Mouse (Mus musculus) kidney, adult 2 months (tissue): ENCODE measurements around the gene Tmco5. TPM values are rescaled to one million over a fixed set of nuclear protein-coding genes. Genes with fewer than 3 reads are reported as not detected.

Source experiments
- DNase-seq: peaks from one replicate; pipeline ENCODE4 v3.0.0; 2021
- H3K27ac ChIP-seq: fragments of 200-500 bp; 2 replicates; pipeline ENCODE4 v1.5.1; 2012; ENCODE audit warnings: low read depth, low read length, control low read depth, inconsistent platforms; ENCODE audit not compliant: insufficient read depth
- H3K27me3 ChIP-seq: fragments of 200-500 bp; replicated peaks from 2 replicates; pipeline ENCODE4 v1.6.1; 2012; ENCODE audit warnings: mild to moderate bottlenecking, moderate library complexity, low read length, inconsistent platforms; ENCODE audit not compliant: control insufficient read depth, insufficient read depth
- H3K36me3 ChIP-seq: fragments of 200-500 bp; 2 replicates; pipeline ENCODE4 v1.6.1; 2012; ENCODE audit warnings: mild to moderate bottlenecking, moderate library complexity, low read length, inconsistent platforms; ENCODE audit not compliant: control insufficient read depth, insufficient read depth
- H3K4me1 ChIP-seq: fragments of 200-500 bp; 2 replicates; pipeline ENCODE4 v1.6.1; 2011; ENCODE audit warnings: low read length; ENCODE audit not compliant: control insufficient read depth, insufficient read depth
- H3K4me3 ChIP-seq: fragments of 200-500 bp; 2 replicates; pipeline ENCODE4 v1.5.1; 2011; ENCODE audit warnings: mild to moderate bottlenecking, low read depth, low read length, control low read depth; ENCODE audit not compliant: insufficient read depth
- CTCF ChIP-seq: fragments of 200-500 bp; conservative IDR thresholded peaks from 2 replicates; pipeline ENCODE4 v1.5.1; 2011; ENCODE audit warnings: low read depth, mild to moderate bottlenecking, control low read depth, low read length, moderate library complexity, mixed read lengths; ENCODE audit not compliant: insufficient read depth, insufficient read length
- POLR2A ChIP-seq: fragments of 200-500 bp; IDR thresholded peaks from one replicate; pipeline ENCODE4 v1.6.1; 2011; ENCODE audit warnings: low read depth, low read length, control low read depth
- WGBS: fragments of 180-500 bp; shearing (Covaris S2); methylation state at CpG from one replicate; pipeline ENCODE4 v1.1.7; 2018; 5-methylcytosine and 5-hydroxymethylcytosine counted together
- polyA plus RNA-seq: library from polyadenylated mRNA; depleted of rRNA; stranded (reverse); fragments of >200 nt; gene quantifications from 2 replicates; pipeline ENCODE4 v1.2.3, GENCODE M21; 2012; rRNA removed

The Tmco5 gene
- polyA plus RNA-seq: 0.38 TPM in 1 of 2 replicates, not detected in the other

DNA sequence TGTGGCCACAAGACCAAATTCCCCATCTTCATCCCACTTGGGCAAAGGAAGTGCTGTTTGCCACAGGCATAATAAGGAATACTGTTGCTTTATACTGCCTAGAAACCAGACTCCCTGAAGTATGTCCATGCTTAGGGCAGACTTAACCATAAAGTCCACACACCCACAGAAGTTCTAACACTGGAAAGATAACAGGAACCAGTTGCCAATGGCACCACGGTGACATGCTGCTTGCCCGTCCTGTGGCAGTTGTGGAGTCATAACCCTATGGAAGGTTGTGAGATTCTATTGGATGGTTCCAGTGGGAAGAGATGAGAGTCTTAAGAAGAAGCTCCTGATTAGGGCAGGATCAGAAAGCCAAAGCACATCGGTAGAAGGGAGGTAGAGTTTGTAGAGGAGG lies at the start of gene Tmco5:
TSS of gene Tmco5 (plus strand) at position 301 of the 400 bp plus-strand sequence.
- Histone ChIP-seq H3K36me3 (no peaks in the 10 kb centered on the region), H3K4me1 (no peaks in the 10 kb centered on the region), H3K27me3 (no peaks in the 10 kb centered on the region), H3K27ac (no peak within 1 kb of the TSS), H3K4me3 (no peak within 1 kb of the TSS)
- TF ChIP-seq CTCF: no peak
- DNase-seq: no peak
- WGBS: 92% methylated on average over 3 of the region's 3 CpGs

- WGBS: 71% methylated on average over 11 of the region's 11 CpGs
- Histone ChIP-seq H3K4me3 (no peak overlapping the region), H3K4me1 (no peaks in the 10 kb centered on the region), H3K27me3 (no peaks in the 10 kb centered on the region), H3K36me3 (no peaks in the 10 kb centered on the region), H3K27ac (no peak overlapping the region)
- no peak for TF ChIP-seq CTCF
- TF ChIP-seq POLR2A: no peak
- no peak for DNase-seq
These were observed 46.6 kb upstream of the Tmco5 start for GRCm38 (mm10) chr2:116831863-116832262.

GRCm38 (mm10) chr2:116837829-116838228 lies 40.7 kb upstream of the Tmco5 start:
- Histone ChIP-seq H3K36me3 (no peaks in the 10 kb centered on the region), H3K27ac (no peak overlapping the region), H3K4me1 (peaks cover 3% of the 10 kb centered on the region; the same call in 1 of the 2 replicates), H3K4me3 (no peak overlapping the region), H3K27me3 (no peaks in the 10 kb centered on the region)
- DNase-seq: no peak
- 51% methylated on average over 3 of the region's 3 CpGs for WGBS
- no peak for TF ChIP-seq CTCF
- TF ChIP-seq POLR2A: no peak

DNA sequence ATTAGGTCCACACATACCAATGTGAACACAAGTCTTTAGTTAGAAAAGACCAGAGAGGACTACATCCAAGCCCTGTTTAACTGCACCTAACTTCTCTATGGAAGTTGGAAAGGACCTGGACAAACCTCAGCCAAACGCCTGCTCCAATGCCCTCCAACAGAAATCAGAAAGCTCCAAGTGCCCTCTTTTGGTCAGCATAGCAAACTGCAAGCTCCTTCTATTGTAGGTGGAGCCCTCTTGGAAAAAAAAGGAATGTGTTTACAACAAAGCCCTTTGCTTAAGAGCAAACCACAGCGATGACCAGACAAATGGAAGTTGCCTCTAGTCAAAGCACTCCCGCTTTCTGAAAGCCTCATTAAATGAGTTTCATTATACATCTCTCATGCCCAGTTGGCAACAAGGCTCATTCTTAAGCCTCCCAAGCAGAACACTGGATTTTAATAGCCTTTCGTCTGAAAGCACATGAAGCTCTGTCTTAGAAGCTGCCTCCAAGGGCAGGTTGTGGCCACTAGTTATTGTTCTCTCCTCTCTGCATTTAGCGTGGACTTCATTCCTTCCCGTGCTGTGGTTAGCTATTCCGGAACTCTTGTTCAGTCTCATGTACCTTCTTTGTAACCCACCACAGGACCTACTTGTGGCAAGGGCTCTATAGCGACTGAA lies 39.8 kb upstream of the Tmco5 start:
- 35% methylated on average over 8 of the region's 8 CpGs for WGBS
- Histone ChIP-seq H3K27ac (no peak overlapping the region), H3K4me3 (no peak overlapping the region), H3K36me3 (no peaks in the 10 kb centered on the region), H3K27me3 (no peaks in the 10 kb centered on the region), H3K4me1 (peaks cover 3% of the 10 kb centered on the region; the same call in 1 of the 2 replicates)
- peak; percentile 57 for TF ChIP-seq CTCF
- no peak for TF ChIP-seq POLR2A
- DNase-seq: peak; percentile 52

- no peak overlapping the region for H3K4me3 ChIP-seq
- TF ChIP-seq CTCF: no peak
- TF ChIP-seq POLR2A: no peak
- 90% methylated on average over 20 of the region's 20 CpGs for WGBS
These were observed 28.4 kb upstream of the Tmco5 start for GRCm38 (mm10) chr2:116849980-116850636.

DNA sequence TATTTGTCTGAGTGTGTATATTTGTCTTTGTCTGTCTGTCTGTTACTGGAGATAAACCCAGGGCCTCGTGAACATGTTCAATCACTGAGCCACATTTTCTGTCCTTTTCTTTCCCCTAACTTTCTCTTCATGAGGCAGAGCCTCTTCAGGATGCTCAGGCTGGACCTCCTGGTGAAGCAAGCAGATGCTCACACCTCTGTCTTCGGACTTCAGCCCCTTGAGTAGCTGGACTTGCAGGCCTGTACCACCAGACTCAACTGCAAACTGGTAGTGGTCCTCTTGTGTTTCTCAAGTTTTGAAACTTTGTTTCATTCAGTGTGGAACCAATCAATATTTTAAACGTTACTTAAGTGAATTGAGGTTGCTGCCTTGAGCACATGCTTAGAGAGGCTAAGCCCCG lies 27.1 kb upstream of the Tmco5 start:
- H3K27ac ChIP-seq: no peak overlapping the region
- H3K4me3 ChIP-seq: no peak overlapping the region
- TF ChIP-seq POLR2A (no peak), CTCF (no peak)
- 92% methylated on average over 4 of the region's 4 CpGs for WGBS
- H3K27me3 ChIP-seq: no peaks in the 10 kb centered on the region
- no peak for DNase-seq
- 0 out of 2 replicates have a peak, but pooled peaks cover 5% of the 10 kb centered on the region for H3K4me1 ChIP-seq
- no peaks in the 10 kb centered on the region for H3K36me3 ChIP-seq

More at GRCm38 (mm10) chr2:116849980-116850636, 28.4 kb upstream of the Tmco5 start:
- Histone ChIP-seq H3K27me3 (no peaks in the 10 kb centered on the region), H3K27ac (no peak overlapping the region), H3K36me3 (no peaks in the 10 kb centered on the region), H3K4me1 (0 out of 2 replicates have a peak, but pooled peaks cover 5% of the 10 kb centered on the region)
- DNase-seq: no peak

DNA sequence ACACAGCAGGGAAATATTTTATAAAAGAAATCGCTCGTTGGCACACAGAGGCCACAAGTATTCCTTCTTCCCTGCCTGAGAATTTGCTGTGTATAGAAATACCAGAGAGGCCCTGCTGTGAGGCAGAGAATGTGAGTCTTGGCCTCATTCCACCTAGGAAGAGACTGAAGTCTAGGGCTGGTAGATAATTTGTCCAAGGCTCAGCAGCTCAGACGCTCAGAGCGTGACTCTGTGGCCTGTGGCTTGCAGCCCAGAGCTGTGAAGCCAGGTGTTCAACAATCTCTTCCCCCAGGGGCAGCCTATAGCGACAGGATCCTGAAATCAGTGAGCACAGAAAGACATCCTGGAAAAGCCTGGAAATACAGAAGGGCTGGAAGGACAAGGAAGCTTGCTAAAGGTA lies 26.2 kb upstream of the Tmco5 start:
- H3K27me3 ChIP-seq: no peaks in the 10 kb centered on the region
- H3K36me3 ChIP-seq: no peaks in the 10 kb centered on the region
- no peak overlapping the region for H3K4me3 ChIP-seq
- DNase-seq: peak; percentile 62
- TF ChIP-seq CTCF (no peak), POLR2A (no peak)
- H3K27ac ChIP-seq: no peak overlapping the region
- H3K4me1 ChIP-seq: 0 out of 2 replicates have a peak, but pooled peaks cover 5% of the 10 kb centered on the region
- 22% methylated on average over 5 of the region's 5 CpGs for WGBS
